Mouse (Mus musculus) liver, adult 2 months (tissue): ENCODE data around the gene Lpp.

Source experiments
- CTCF ChIP-seq: fragments of 200-500 bp; IDR thresholded peaks from 2 replicates; pipeline ENCODE4 v1.5.1; 2011; ENCODE audit warnings: low read depth, low read length, control low read depth
- POLR2A ChIP-seq: fragments of 200-500 bp; IDR thresholded peaks from 2 replicates; pipeline ENCODE4 v1.6.1; 2011; ENCODE audit warnings: low read length, control low read depth; ENCODE audit not compliant: insufficient read depth; ENCODE audit errors: extremely low read depth

- TF ChIP-seq POLR2A, result no peak
- no peak for TF ChIP-seq CTCF
Observed at GRCm38 (mm10) chr16:24398893-24399292, 5.6 kb downstream of the Lpp start.
